Mouse (Mus musculus): ENCODE results near the gene Prm1. TPM values are rescaled to one million over a fixed set of nuclear protein-coding genes. Genes with fewer than 3 reads are reported as not detected.
"Not testable (repeated sequence)": the region's sequence is repeated elsewhere in the genome, so short reads cannot be mapped to it uniquely, and the experiment has no call there.

The Prm1 gene
- polyA plus RNA-seq, 1 experiment from 2014 or later = 0.50 TPM

- Histone ChIP-seq H3K4me1 (peaks cover 7% of the 10 kb centered on the region), H3K9me3 (no peaks in the 10 kb centered on the region), H3K9ac (no peak overlapping the region), H3K27me3 (no peaks in the 10 kb centered on the region), H3K36me3 (no peaks in the 10 kb centered on the region), H3K4me2 (no peak overlapping the region), H3K4me3 (no peak overlapping the region), H3K27ac (no peak overlapping the region)
- no peak for ATAC-seq (ENCODE audit: insufficient number of reproducible peaks, low FRiP score, low TSS enrichment, low read depth)
- WGBS = 70% methylated on average over 3 of the region's 3 CpGs
Observed at GRCm38 (mm10) chr16:10819966-10820365, 14.3 kb upstream of the Prm1 start.

- no peaks in the 10 kb centered on the region for H3K9me3 ChIP-seq
- no peak overlapping the region for H3K27ac ChIP-seq
- WGBS = 67% methylated on average over 4 of the region's 4 CpGs
- H3K36me3 ChIP-seq = no peaks in the 10 kb centered on the region
- no peaks in the 10 kb centered on the region for H3K27me3 ChIP-seq
- H3K4me3 ChIP-seq = no peak overlapping the region
- H3K9ac ChIP-seq = no peak overlapping the region
- no peak overlapping the region for H3K4me2 ChIP-seq
- ATAC-seq (ENCODE audit: insufficient number of reproducible peaks, low FRiP score, low TSS enrichment, low read depth) = no peak
- H3K4me1 ChIP-seq = peaks cover 7% of the 10 kb centered on the region
Observed at GRCm38 (mm10) chr16:10818579-10819135, 13.0 kb upstream of the Prm1 start.

- H3K9ac ChIP-seq = no peak overlapping the region
- H3K4me3 ChIP-seq = no peak overlapping the region
- WGBS = 74% methylated on average over 4 of the region's 4 CpGs
- H3K27ac ChIP-seq = no peak overlapping the region
- no peaks in the 10 kb centered on the region for H3K4me1 ChIP-seq
- H3K9me3 ChIP-seq = no peaks in the 10 kb centered on the region
- H3K4me2 ChIP-seq = no peak overlapping the region
- no peak for ATAC-seq (ENCODE audit: insufficient number of reproducible peaks, low FRiP score, low TSS enrichment, low read depth)
- no peaks in the 10 kb centered on the region for H3K27me3 ChIP-seq
- H3K36me3 ChIP-seq = no peaks in the 10 kb centered on the region
Observed at GRCm38 (mm10) chr16:10814864-10815263, 9.2 kb upstream of the Prm1 start.

GRCm38 (mm10) chr16:10813726-10814125, 8.1 kb upstream of the Prm1 start:
- Histone ChIP-seq H3K9ac (no peak overlapping the region), H3K4me1 (no peaks in the 10 kb centered on the region), H3K27me3 (no peaks in the 10 kb centered on the region), H3K27ac (no peak overlapping the region), H3K36me3 (no peaks in the 10 kb centered on the region), H3K4me3 (no peak overlapping the region), H3K4me2 (no peak overlapping the region), H3K9me3 (no peaks in the 10 kb centered on the region)
- 79% methylated on average over 4 of the region's 4 CpGs for WGBS
- no peak for ATAC-seq (ENCODE audit: insufficient number of reproducible peaks, low FRiP score, low TSS enrichment, low read depth)

- Histone ChIP-seq H3K4me3 (no peak within 1 kb of the TSS), H3K27ac (no peak within 1 kb of the TSS), H3K4me2 (no peak within 1 kb of the TSS), H3K27me3 (no peaks in the 10 kb centered on the region), H3K9ac (no peak within 1 kb of the TSS), H3K9me3 (no peaks in the 10 kb centered on the region), H3K4me1 (no peaks in the 10 kb centered on the region), H3K36me3 (no peaks in the 10 kb centered on the region)
- ATAC-seq (ENCODE audit: insufficient number of reproducible peaks, low FRiP score, low TSS enrichment, low read depth) = no peak
- 79% methylated on average over 2 of the region's 2 CpGs for WGBS
Observed at GRCm38 (mm10) chr16:10812865-10813371, 7.3 kb upstream of the Prm1 start, which contains the start of gene Gm11172. TSS of gene Gm11172 (plus strand) at chr16:10812915.

GRCm38 (mm10) chr16:10810376-10810775, 4.7 kb upstream of the Prm1 start:
- WGBS = 94% methylated on average over 1 of the region's 1 CpGs
- no peak overlapping the region for H3K27ac ChIP-seq
- H3K4me2 ChIP-seq = no peak overlapping the region
- no peaks in the 10 kb centered on the region for H3K36me3 ChIP-seq
- H3K9ac ChIP-seq = no peak overlapping the region
- peaks cover 3% of the 10 kb centered on the region; the same call in 1 of the 2 replicates for H3K4me1 ChIP-seq
- H3K27me3 ChIP-seq = no peaks in the 10 kb centered on the region
- ATAC-seq (ENCODE audit: insufficient number of reproducible peaks, low FRiP score, low TSS enrichment, low read depth) = no peak
- no peaks in the 10 kb centered on the region for H3K9me3 ChIP-seq
- no peak overlapping the region for H3K4me3 ChIP-seq

- H3K9ac ChIP-seq; ATAC-seq (ENCODE audit: insufficient number of reproducible peaks, low FRiP score, low TSS enrichment, low read depth): not testable (repeated sequence)
- 77% methylated on average over 3 of the region's 3 CpGs for WGBS
Observed at GRCm38 (mm10) chr16:10802420-10802819, 3.2 kb downstream of the Prm1 start.

GRCm38 (mm10) chr16:10796034-10796433, 9.6 kb downstream of the Prm1 start, which contains the start of gene Prm2:
TSS of gene Prm2 (minus strand) at chr16:10796134.
- H3K4me3 ChIP-seq = no peak within 1 kb of the TSS
- H3K36me3 ChIP-seq = no peaks in the 10 kb centered on the region
- WGBS = 80% methylated on average over 6 of the region's 6 CpGs
- H3K4me2 ChIP-seq = no peak within 1 kb of the TSS
- no peak for ATAC-seq (ENCODE audit: insufficient number of reproducible peaks, low FRiP score, low TSS enrichment, low read depth)
- 0 out of 2 replicates have a peak, but pooled peaks cover 2% of the 10 kb centered on the region for H3K4me1 ChIP-seq
- H3K27ac ChIP-seq = no peak within 1 kb of the TSS
- peaks cover 21% of the 10 kb centered on the region for H3K27me3 ChIP-seq
- no peaks in the 10 kb centered on the region for H3K9me3 ChIP-seq
- no peak within 1 kb of the TSS for H3K9ac ChIP-seq

More at GRCm38 (mm10) chr16:10802420-10802819, 3.2 kb downstream of the Prm1 start:
- not testable (repeated sequence) for H3K36me3 ChIP-seq, H3K4me1 ChIP-seq, H3K4me3 ChIP-seq, H3K9me3 ChIP-seq, H3K27ac ChIP-seq, H3K27me3 ChIP-seq, H3K4me2 ChIP-seq

GRCm38 (mm10) chr16:10790702-10791101, 14.9 kb downstream of the Prm1 start, which contains the start of gene Prm3:
TSS of gene Prm3 (minus strand) at chr16:10790914.
- H3K27me3 ChIP-seq = peaks cover 4% of the 10 kb centered on the region; the same call in 1 of the 2 replicates
- ATAC-seq (ENCODE audit: insufficient number of reproducible peaks, low FRiP score, low TSS enrichment, low read depth) = no peak
- peaks cover 18% of the 10 kb centered on the region for H3K4me1 ChIP-seq
- H3K4me3 ChIP-seq = no peak within 1 kb of the TSS
- H3K9me3 ChIP-seq = no peaks in the 10 kb centered on the region
- H3K36me3 ChIP-seq = no peaks in the 10 kb centered on the region
- no peak within 1 kb of the TSS for H3K27ac ChIP-seq
- WGBS = 73% methylated on average over 9 of the region's 9 CpGs
- H3K9ac ChIP-seq = no peak within 1 kb of the TSS
- no peak within 1 kb of the TSS for H3K4me2 ChIP-seq

- no peaks in the 10 kb centered on the region for H3K27me3 ChIP-seq
- H3K27ac ChIP-seq = no peak overlapping the region
- WGBS = 60% methylated on average over 4 of the region's 4 CpGs
- no peaks in the 10 kb centered on the region for H3K9me3 ChIP-seq
- H3K36me3 ChIP-seq = no peaks in the 10 kb centered on the region
- H3K4me2 ChIP-seq = no peak overlapping the region
- no peak overlapping the region for H3K4me3 ChIP-seq
- no peak overlapping the region for H3K9ac ChIP-seq
- no peak for ATAC-seq (ENCODE audit: insufficient number of reproducible peaks, low FRiP score, low TSS enrichment, low read depth)
- H3K4me1 ChIP-seq = peaks cover 28% of the 10 kb centered on the region
Observed at GRCm38 (mm10) chr16:10788866-10789265, 16.8 kb downstream of the Prm1 start.

- H3K27ac ChIP-seq = peak within 1 kb of the TSS; percentile 100
- no peaks in the 10 kb centered on the region for H3K9me3 ChIP-seq
- H3K4me3 ChIP-seq = no peak within 1 kb of the TSS
- H3K4me2 ChIP-seq = no peak within 1 kb of the TSS
- 49% methylated on average over 16 of the region's 16 CpGs for WGBS
- ATAC-seq (ENCODE audit: insufficient number of reproducible peaks, low FRiP score, low TSS enrichment, low read depth) = no peak
- H3K4me1 ChIP-seq = peaks cover 34% of the 10 kb centered on the region
- no peaks in the 10 kb centered on the region for H3K27me3 ChIP-seq
- no peak within 1 kb of the TSS for H3K9ac ChIP-seq
- no peaks in the 10 kb centered on the region for H3K36me3 ChIP-seq
Observed at GRCm38 (mm10) chr16:10788271-10788670, 17.4 kb downstream of the Prm1 start, which contains the start of gene Tnp2. TSS of gene Tnp2 (minus strand) at chr16:10788660.

GRCm38 (mm10) chr16:10787548-10788058, 18.0 kb downstream of the Prm1 start:
- H3K4me1 ChIP-seq = peaks cover 41% of the 10 kb centered on the region
- H3K9ac ChIP-seq = no peak overlapping the region
- H3K27me3 ChIP-seq = no peaks in the 10 kb centered on the region
- ATAC-seq (ENCODE audit: insufficient number of reproducible peaks, low FRiP score, low TSS enrichment, low read depth) = no peak
- no peaks in the 10 kb centered on the region for H3K36me3 ChIP-seq
- no peak overlapping the region for H3K4me3 ChIP-seq
- peak overlapping the region; percentile 100 for H3K27ac ChIP-seq
- H3K4me2 ChIP-seq = no peak overlapping the region
- WGBS = 82% methylated on average over 7 of the region's 7 CpGs
- H3K9me3 ChIP-seq = no peaks in the 10 kb centered on the region

Data from limb, embryonic 15.5 days (tissue).